Mouse (Mus musculus): Measurements from ENCODE around the gene Syne1. TPM values are rescaled to one million over a fixed set of nuclear protein-coding genes. Genes with fewer than 3 reads are reported as not detected.

Gene Syne1
- polyA plus RNA-seq, 1 experiment from 2014 or later = 5.7 TPM

- Histone ChIP-seq H3K27me3 (replicated peaks; ENCODE audit: control insufficient read depth, insufficient read depth, low read length) (no peaks in the 10 kb centered on the region), H3K27ac (ENCODE audit: low read depth, low read length) (no peak overlapping the region), H3K4me1 (replicated peaks; ENCODE audit: control insufficient read depth, insufficient read depth, low read length) (no peaks in the 10 kb centered on the region), H3K4me3 (ENCODE audit: low read depth, low read length) (no peak overlapping the region), H3K36me3 (ENCODE audit: control insufficient read depth, insufficient read depth, low read length) (no peaks in the 10 kb centered on the region; the same call in 1 of the 2 replicates), H3K4me2 (no peak overlapping the region), H3K9ac (ENCODE audit: low read depth, low read length) (no peak overlapping the region), H3K9me3 (ENCODE audit: control insufficient read depth, low read length) (no peaks in the 10 kb centered on the region)
- no peak for ATAC-seq (replicated peaks; ENCODE audit: low FRiP score)
- 88% methylated on average over 10 of the region's 10 CpGs for WGBS
- DNase-seq (ENCODE audit: low spot score) = no peak
Observed at GRCm38 (mm10) chr10:5056243-5056735, 495.0 kb downstream of the Syne1 start.

GRCm38 (mm10) chr10:5045671-5046070 lies 505.6 kb downstream of the Syne1 start:
- H3K27me3 ChIP-seq (replicated peaks; ENCODE audit: control insufficient read depth, insufficient read depth, low read length) = no peaks in the 10 kb centered on the region
- no peaks in the 10 kb centered on the region for H3K4me1 ChIP-seq (replicated peaks; ENCODE audit: control insufficient read depth, insufficient read depth, low read length)
- H3K4me2 ChIP-seq = no peak overlapping the region
- 0 out of 2 replicates have a peak, but pooled peaks cover 2% of the 10 kb centered on the region for H3K36me3 ChIP-seq (ENCODE audit: control insufficient read depth, insufficient read depth, low read length)
- DNase-seq (ENCODE audit: low spot score) (no peak), ATAC-seq (replicated peaks; ENCODE audit: low FRiP score) (no peak)
- no peak overlapping the region for H3K4me3 ChIP-seq (ENCODE audit: low read depth, low read length)
- WGBS = 84% methylated on average over 5 of the region's 5 CpGs
- no peak overlapping the region for H3K27ac ChIP-seq (ENCODE audit: low read depth, low read length)
- no peak overlapping the region for H3K9ac ChIP-seq (ENCODE audit: low read depth, low read length)
- H3K9me3 ChIP-seq (ENCODE audit: control insufficient read depth, low read length) = no peaks in the 10 kb centered on the region

DNA sequence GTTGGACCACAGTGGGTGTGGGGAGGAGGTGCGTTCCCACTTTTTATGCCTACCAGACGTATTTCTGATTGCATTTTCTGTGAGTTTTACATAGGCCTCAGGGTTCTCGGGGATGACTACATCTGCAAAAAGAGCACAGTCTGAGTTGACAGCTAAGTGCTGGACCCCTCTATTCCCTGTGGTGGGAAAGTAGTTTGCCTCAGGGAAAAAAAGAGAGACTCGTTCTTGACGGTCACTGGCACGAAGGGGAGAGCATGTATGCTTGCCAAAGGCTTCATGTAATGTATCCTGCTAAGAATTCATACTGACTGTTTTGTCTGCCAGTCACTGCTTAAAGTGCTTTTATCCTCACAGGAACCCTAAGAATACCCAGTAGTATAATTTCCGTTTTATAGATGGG lies 506.1 kb downstream of the Syne1 start:
- Histone ChIP-seq H3K27me3 (replicated peaks; ENCODE audit: control insufficient read depth, insufficient read depth, low read length) (no peaks in the 10 kb centered on the region), H3K27ac (ENCODE audit: low read depth, low read length) (no peak overlapping the region), H3K36me3 (ENCODE audit: control insufficient read depth, insufficient read depth, low read length) (0 out of 2 replicates have a peak, but pooled peaks cover 2% of the 10 kb centered on the region), H3K4me3 (ENCODE audit: low read depth, low read length) (no peak overlapping the region), H3K9me3 (ENCODE audit: control insufficient read depth, low read length) (no peaks in the 10 kb centered on the region), H3K4me1 (replicated peaks; ENCODE audit: control insufficient read depth, insufficient read depth, low read length) (no peaks in the 10 kb centered on the region), H3K9ac (ENCODE audit: low read depth, low read length) (no peak overlapping the region), H3K4me2 (no peak overlapping the region)
- 86% methylated on average over 7 of the region's 7 CpGs for WGBS
- ATAC-seq (replicated peaks; ENCODE audit: low FRiP score) (no peak), DNase-seq (ENCODE audit: low spot score) (no peak)

- 82% methylated on average over 8 of the region's 8 CpGs for WGBS
- DNase-seq (ENCODE audit: low spot score) (no peak), ATAC-seq (replicated peaks; ENCODE audit: low FRiP score) (no peak)
- H3K9ac ChIP-seq (ENCODE audit: low read depth, low read length) = no peak overlapping the region
- H3K9me3 ChIP-seq (ENCODE audit: control insufficient read depth, low read length) = no peaks in the 10 kb centered on the region
- no peak overlapping the region for H3K4me2 ChIP-seq
- no peaks in the 10 kb centered on the region for H3K27me3 ChIP-seq (replicated peaks; ENCODE audit: control insufficient read depth, insufficient read depth, low read length)
- no peaks in the 10 kb centered on the region for H3K4me1 ChIP-seq (replicated peaks; ENCODE audit: control insufficient read depth, insufficient read depth, low read length)
- no peak overlapping the region for H3K4me3 ChIP-seq (ENCODE audit: low read depth, low read length)
- H3K36me3 ChIP-seq (ENCODE audit: control insufficient read depth, insufficient read depth, low read length) = 0 out of 2 replicates have a peak, but pooled peaks cover 2% of the 10 kb centered on the region
- no peak overlapping the region for H3K27ac ChIP-seq (ENCODE audit: low read depth, low read length)
Observed at GRCm38 (mm10) chr10:5044481-5044880, 506.8 kb downstream of the Syne1 start.

DNA sequence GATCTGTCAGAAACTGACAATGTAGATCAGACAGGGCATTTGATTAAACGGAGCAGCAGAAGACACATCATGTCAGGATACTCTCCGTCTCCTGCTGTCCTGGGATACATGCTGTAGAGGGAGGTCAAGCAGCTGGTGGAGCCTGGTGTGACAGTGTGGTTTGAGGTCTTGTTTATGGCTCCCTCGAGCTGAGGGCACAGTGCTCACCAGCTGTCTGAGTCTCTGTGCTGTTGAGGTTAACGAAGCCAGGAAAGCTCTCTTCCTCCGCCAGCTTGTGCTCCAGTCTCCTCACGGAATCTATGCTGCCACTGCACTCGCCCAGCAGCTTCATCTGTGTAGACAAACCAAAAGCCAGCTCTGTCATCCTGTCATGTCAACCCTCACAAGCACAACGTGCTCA lies 510.0 kb downstream of the Syne1 start:
- Histone ChIP-seq H3K27ac (ENCODE audit: low read depth, low read length) (no peak overlapping the region), H3K9ac (ENCODE audit: low read depth, low read length) (no peak overlapping the region), H3K9me3 (ENCODE audit: control insufficient read depth, low read length) (no peaks in the 10 kb centered on the region), H3K36me3 (ENCODE audit: control insufficient read depth, insufficient read depth, low read length) (peaks cover under 1% of the 10 kb centered on the region; the same call in 1 of the 2 replicates), H3K4me3 (ENCODE audit: low read depth, low read length) (no peak overlapping the region), H3K27me3 (replicated peaks; ENCODE audit: control insufficient read depth, insufficient read depth, low read length) (no peaks in the 10 kb centered on the region), H3K4me1 (replicated peaks; ENCODE audit: control insufficient read depth, insufficient read depth, low read length) (no peaks in the 10 kb centered on the region), H3K4me2 (no peak overlapping the region)
- no peak for DNase-seq (ENCODE audit: low spot score)
- ATAC-seq (replicated peaks; ENCODE audit: low FRiP score) = no peak
- 77% methylated on average over 8 of the region's 8 CpGs for WGBS

DNA sequence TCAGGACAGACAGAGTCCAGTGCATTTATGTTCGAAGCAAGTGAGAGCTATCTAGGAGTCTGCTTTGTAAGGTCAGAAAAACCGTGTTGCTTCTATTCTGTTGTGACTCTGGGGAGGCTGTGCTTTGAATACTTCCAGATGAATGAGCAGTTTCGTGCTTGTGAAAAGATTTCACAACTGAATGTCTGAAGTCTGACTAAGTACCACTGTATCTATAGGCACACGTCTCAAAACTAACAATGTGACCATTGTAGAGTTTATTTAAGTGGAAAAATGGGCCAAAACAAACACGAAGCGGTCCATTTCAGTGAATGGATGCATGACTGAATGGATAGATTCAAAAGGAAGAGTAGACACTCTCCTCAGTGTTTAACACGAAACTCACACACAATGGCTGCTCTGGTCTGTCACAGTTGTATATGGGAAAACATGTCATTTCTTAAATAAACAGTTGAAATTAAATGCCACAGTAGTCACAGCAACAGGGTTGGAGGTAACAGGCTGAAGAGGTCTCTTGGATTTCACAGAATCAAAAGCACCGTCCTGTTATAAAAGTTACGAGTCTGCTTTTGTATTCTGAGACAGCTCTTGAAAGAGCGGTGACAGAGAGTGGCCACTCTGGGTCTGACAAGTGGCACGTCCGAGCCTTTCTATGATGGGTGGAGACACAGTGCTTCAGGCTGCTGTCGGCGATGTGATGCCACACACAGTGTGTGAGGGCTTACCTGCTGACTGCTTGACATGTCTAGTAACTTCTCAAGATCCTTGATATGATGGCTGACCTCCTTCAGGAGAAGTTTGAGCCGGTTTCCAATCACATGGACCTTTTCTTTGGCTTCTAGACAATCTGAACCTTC lies 518.9 kb downstream of the Syne1 start:
- 87% methylated on average over 15 of the region's 15 CpGs for WGBS
- Histone ChIP-seq H3K9me3 (ENCODE audit: control insufficient read depth, low read length) (no peaks in the 10 kb centered on the region), H3K27ac (ENCODE audit: low read depth, low read length) (no peak overlapping the region), H3K9ac (ENCODE audit: low read depth, low read length) (no peak overlapping the region), H3K27me3 (replicated peaks; ENCODE audit: control insufficient read depth, insufficient read depth, low read length) (no peaks in the 10 kb centered on the region), H3K4me2 (no peak overlapping the region), H3K4me3 (ENCODE audit: low read depth, low read length) (no peak overlapping the region), H3K36me3 (ENCODE audit: control insufficient read depth, insufficient read depth, low read length) (no peaks in the 10 kb centered on the region; the same call in 1 of the 2 replicates), H3K4me1 (replicated peaks; ENCODE audit: control insufficient read depth, insufficient read depth, low read length) (no peaks in the 10 kb centered on the region)
- DNase-seq (ENCODE audit: low spot score) = no peak
- no peak for ATAC-seq (replicated peaks; ENCODE audit: low FRiP score)

DNA sequence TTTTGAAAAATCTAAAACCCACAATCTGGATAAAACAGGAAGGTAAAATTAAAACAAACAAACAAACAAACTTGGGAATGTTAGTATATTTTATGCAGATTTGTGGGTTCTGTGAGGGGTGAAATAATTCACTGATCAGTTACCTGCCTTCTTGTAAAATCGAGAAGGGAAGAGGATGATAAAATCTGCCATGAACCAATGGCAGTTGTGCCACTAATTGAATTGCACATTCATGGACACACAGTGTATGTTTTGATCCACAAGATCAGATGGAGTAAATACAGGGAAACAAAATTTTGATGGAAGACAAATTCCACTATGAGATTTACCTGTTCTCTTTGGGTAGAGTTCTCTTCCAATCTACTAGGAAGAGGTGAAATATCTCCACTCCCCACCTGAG lies 521.4 kb downstream of the Syne1 start:
- Histone ChIP-seq H3K36me3 (ENCODE audit: control insufficient read depth, insufficient read depth, low read length) (no peaks in the 10 kb centered on the region; the same call in 1 of the 2 replicates), H3K27ac (ENCODE audit: low read depth, low read length) (no peak overlapping the region), H3K9me3 (ENCODE audit: control insufficient read depth, low read length) (no peaks in the 10 kb centered on the region), H3K27me3 (replicated peaks; ENCODE audit: control insufficient read depth, insufficient read depth, low read length) (no peaks in the 10 kb centered on the region), H3K4me2 (no peak overlapping the region), H3K4me1 (replicated peaks; ENCODE audit: control insufficient read depth, insufficient read depth, low read length) (no peaks in the 10 kb centered on the region), H3K4me3 (ENCODE audit: low read depth, low read length) (no peak overlapping the region), H3K9ac (ENCODE audit: low read depth, low read length) (no peak overlapping the region)
- 76% methylated on average over 1 of the region's 1 CpGs for WGBS
- ATAC-seq (replicated peaks; ENCODE audit: low FRiP score) (no peak), DNase-seq (ENCODE audit: low spot score) (no peak)

GRCm38 (mm10) chr10:5029161-5029560 lies 522.1 kb downstream of the Syne1 start:
- 78% methylated on average over 2 of the region's 2 CpGs for WGBS

GRCm38 (mm10) chr10:5028301-5028700 lies 523.0 kb downstream of the Syne1 start:
- 82% methylated on average over 9 of the region's 9 CpGs for WGBS
- DNase-seq (ENCODE audit: low spot score) (no peak), ATAC-seq (replicated peaks; ENCODE audit: low FRiP score) (no peak)
- no peaks in the 10 kb centered on the region for H3K9me3 ChIP-seq (ENCODE audit: control insufficient read depth, low read length)
- no peak overlapping the region for H3K4me3 ChIP-seq (ENCODE audit: low read depth, low read length)
- no peaks in the 10 kb centered on the region for H3K4me1 ChIP-seq (replicated peaks; ENCODE audit: control insufficient read depth, insufficient read depth, low read length)
- no peaks in the 10 kb centered on the region for H3K27me3 ChIP-seq (replicated peaks; ENCODE audit: control insufficient read depth, insufficient read depth, low read length)
- H3K36me3 ChIP-seq (ENCODE audit: control insufficient read depth, insufficient read depth, low read length) = no peaks in the 10 kb centered on the region
- no peak overlapping the region for H3K9ac ChIP-seq (ENCODE audit: low read depth, low read length)
- H3K27ac ChIP-seq (ENCODE audit: low read depth, low read length) = no peak overlapping the region
- H3K4me2 ChIP-seq = no peak overlapping the region

More at GRCm38 (mm10) chr10:5029161-5029560, 522.1 kb downstream of the Syne1 start:
- Histone ChIP-seq H3K4me2 (no peak overlapping the region), H3K27me3 (replicated peaks; ENCODE audit: control insufficient read depth, insufficient read depth, low read length) (no peaks in the 10 kb centered on the region), H3K9me3 (ENCODE audit: control insufficient read depth, low read length) (no peaks in the 10 kb centered on the region), H3K4me3 (ENCODE audit: low read depth, low read length) (no peak overlapping the region), H3K36me3 (ENCODE audit: control insufficient read depth, insufficient read depth, low read length) (no peaks in the 10 kb centered on the region), H3K9ac (ENCODE audit: low read depth, low read length) (no peak overlapping the region), H3K4me1 (replicated peaks; ENCODE audit: control insufficient read depth, insufficient read depth, low read length) (no peaks in the 10 kb centered on the region), H3K27ac (ENCODE audit: low read depth, low read length) (no peak overlapping the region)
- DNase-seq (ENCODE audit: low spot score) (no peak), ATAC-seq (replicated peaks; ENCODE audit: low FRiP score) (no peak)
